Mouse (Mus musculus) brain, adult 2 months (tissue): ENCODE data around the gene Furin.
A peak's percentile ranks its signal among the peaks of the same experiment; 100 is the strongest.

Experiments
- DNase-seq: peaks from one replicate; pipeline ENCODE4 v3.0.0; 2011; ENCODE audit warnings: low read depth, low spot score

The Furin gene

GRCm38 (mm10) chr7:80342858-80343257 lies 62.4 kb downstream of the Furin start, which contains the start of gene Hddc3:
TSS of gene Hddc3 (plus strand) at chr7:80343104.
- peak; percentile 98 for DNase-seq

- no peak for DNase-seq
These were observed 63.4 kb downstream of the Furin start for GRCm38 (mm10) chr7:80341793-80342192.

GRCm38 (mm10) chr7:80340793-80341192 lies 64.4 kb downstream of the Furin start, which contains the start of gene Unc45a:
TSS of gene Unc45a (minus strand) at chr7:80341005.
- DNase-seq = peak; percentile 92

GRCm38 (mm10) chr7:80339793-80340628 lies 65.2 kb downstream of the Furin start:
- peak; percentile 99 for DNase-seq

GRCm38 (mm10) chr7:80339371-80339770 lies 65.9 kb downstream of the Furin start:
- DNase-seq = peak; percentile 58
